Mouse (Mus musculus) thymus, postnatal 25 days (tissue): ENCODE results near the gene Peg10.

Experiments
- DNase-seq: peaks from one replicate; pipeline ENCODE4 v3.0.0; 2022

Gene Peg10

GRCm38 (mm10) chr6:4746696-4747439 is at the start of gene Peg10, which contains the start of gene Sgce:
Gene Peg10, plus strand, starts transcription at chr6:4747306.
Gene Sgce, minus strand, starts transcription at chr6:4747207.
- DNase-seq = peak; percentile 54

DNA sequence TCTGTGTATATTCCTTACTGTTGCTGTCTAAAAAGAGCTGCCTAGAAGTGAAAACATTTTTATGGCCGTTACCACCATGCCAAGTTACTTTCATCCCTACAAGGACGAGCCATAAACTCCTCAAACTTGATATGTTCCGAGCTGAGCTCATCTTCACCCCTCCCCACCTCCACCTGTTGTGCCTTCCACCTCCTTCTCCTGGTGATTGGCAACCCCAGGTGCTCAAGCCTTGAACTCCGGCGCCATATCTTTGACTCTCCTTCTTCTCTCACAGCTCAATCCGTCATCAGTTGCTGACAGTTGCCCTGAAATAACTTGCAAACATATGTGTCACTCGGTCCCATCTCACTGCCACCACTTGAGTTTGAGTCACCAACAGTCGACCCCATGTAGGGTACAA is 45.5 kb upstream of the Peg10 start:
- no peak for DNase-seq

GRCm38 (mm10) chr6:4703908-4704307 is 43.2 kb upstream of the Peg10 start:
- no peak for DNase-seq

DNA sequence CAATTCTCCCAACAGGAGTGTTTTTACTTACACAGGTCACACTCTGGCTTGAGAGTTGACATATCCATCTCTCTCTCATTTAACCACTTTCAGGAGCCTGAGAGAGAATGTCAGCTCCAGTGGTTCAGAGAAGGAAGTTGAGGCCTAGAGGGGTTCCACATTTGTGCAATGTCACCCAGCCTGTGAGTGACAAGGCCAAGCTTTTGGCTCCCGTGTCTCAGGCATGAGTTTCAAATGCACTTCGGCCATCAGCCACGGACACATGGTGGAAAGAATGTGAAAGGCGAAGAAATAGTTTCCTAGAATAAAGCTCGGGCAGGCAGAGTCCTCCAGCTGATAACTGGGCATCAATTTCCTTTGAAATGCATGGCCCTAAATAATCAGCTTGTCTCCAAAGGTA is 40.7 kb upstream of the Peg10 start:
- no peak for DNase-seq

DNA sequence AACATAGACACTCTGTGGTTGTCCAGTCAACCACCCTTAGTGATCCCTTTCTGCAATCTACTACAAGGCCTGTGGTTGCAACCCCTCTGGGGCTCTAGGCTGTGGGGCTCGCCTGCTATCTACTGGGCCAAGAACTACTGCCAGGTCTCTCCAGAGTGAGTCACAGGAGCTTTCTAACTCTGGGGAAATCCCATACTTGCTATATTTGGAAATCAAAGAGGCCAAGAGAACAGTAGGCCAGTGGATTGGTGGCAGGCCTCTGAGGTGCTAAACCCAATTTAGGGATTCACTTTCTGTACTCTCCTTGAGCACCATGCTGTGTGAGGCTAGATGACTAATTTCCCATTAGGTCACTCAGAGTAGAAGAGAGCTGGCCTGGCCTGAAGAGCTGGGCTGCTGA is 38.1 kb upstream of the Peg10 start:
- DNase-seq = no peak

GRCm38 (mm10) chr6:4716171-4716570 is 30.9 kb upstream of the Peg10 start:
- DNase-seq = no peak

GRCm38 (mm10) chr6:4717344-4717743 is 29.8 kb upstream of the Peg10 start:
- no peak for DNase-seq

DNA sequence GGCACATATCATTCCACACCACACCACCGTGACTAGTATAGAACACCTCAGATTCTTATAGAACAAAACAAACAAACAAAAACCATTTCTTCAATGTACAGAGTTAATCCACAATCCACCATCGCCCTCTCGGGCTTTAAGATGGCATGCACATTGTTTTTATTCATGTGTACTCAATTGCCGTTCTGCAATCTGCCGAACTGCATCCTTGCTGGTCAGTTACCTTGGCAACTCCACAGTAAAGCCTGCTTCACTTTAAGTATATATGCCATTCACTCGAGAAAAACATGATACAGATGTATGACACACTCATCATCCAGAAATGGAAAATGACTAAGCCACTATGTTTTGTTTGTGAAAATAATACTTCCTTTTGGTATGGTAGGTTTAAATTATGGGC is 25.0 kb upstream of the Peg10 start:
- DNase-seq = no peak

- DNase-seq = no peak
Observed at GRCm38 (mm10) chr6:4722739-4723138, 24.4 kb upstream of the Peg10 start.

DNA sequence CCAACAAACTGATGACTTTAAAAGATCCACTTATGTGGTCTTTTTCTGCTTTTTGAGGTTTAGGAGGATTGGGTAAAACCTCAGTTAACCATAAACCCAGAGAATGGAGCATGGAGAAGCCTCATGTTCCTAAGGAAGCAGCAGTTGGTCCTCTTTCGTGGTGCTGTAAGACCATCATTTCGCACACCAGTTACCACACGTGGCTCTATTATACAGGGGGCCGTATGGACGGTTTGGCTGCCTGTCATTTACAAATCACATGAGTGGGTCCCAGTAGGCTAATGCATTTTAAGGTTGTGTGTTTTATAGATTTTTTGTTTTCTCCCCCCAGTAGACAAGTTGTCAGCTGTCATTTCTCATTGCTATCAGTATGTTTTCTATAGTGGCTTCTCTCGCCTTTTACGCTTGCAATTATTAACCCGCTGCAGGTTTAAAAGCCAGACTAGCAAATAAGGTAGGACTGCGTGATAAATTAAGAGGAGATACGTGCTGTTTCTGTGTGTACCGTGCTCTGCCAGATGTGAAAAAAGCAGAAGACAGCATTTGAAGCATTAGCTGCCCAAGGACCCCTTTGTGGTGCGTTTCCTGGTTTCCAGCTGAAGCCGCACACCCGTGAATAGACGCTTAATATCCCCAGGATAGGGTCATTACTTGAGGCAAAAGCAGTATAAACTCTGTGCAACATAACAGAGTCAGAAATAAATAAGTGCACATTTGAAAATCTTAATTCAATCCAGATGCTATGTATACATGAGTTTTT is 22.9 kb upstream of the Peg10 start:
- DNase-seq = no peak

DNA sequence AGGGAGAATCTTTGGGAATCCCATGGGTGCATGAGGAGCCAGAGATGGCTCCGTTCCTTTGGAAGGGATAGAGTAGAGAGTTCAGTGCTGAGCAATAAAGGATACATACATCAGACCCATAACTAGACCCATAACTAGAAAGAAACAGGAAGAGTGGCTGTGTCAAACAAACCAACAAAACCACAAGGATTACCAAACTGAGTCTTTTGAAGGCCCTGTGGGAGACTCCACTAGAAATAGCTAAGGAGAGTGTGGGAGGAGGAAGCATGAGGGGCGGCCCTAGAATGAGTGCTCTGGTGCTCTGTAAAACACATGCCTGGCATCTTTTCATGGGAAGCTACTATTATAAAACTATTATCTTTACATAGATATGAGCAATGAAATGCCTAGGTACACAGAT is 18.8 kb upstream of the Peg10 start:
- no peak for DNase-seq

DNA sequence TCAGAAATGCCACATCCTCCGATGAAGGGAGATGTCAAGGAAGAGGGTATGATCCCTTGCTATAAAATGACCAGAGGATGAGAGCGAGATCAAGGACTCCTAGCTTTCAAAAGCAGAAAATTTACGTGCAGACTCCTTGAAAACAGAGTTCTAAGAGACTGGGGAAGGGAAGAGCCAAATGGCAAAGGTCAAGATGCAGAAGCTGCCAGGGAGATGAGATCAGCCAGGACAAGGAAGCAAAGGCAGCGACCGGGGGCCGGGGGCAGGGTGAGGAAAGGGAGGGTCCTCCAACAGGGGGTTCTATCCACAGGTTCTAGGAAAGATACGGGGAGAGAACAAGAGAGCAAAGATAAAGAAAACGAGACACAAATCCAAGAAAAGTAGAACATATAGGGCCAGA is 15.4 kb upstream of the Peg10 start:
- DNase-seq = no peak

- no peak for DNase-seq
Observed at GRCm38 (mm10) chr6:4733208-4733607, 13.9 kb upstream of the Peg10 start.

DNA sequence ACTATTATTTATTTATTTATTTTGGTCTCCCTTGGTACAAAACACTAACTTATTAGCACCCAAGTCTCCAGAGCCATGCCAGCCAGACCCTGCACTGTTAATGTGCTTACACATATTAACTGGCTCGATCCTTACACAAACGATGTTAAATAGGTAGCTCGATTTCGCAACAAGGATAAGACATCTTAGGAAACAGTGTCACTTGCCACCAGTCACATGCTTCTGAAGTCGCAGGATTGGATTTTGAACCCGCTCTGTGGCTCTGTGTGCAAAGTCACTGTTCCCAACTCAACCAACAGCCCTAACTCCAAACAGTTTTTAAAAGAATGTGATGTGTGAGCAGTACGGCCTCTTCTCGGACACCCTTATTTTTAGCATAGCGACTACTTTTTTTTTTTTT is 10.7 kb upstream of the Peg10 start:
- DNase-seq = no peak

GRCm38 (mm10) chr6:4738034-4738629 is 9.0 kb upstream of the Peg10 start:
- DNase-seq = no peak

GRCm38 (mm10) chr6:4738717-4739116 is 8.4 kb upstream of the Peg10 start:
- no peak for DNase-seq

GRCm38 (mm10) chr6:4739522-4740355 is 7.4 kb upstream of the Peg10 start:
- DNase-seq = no peak

- no peak for DNase-seq
Observed at GRCm38 (mm10) chr6:4740511-4740910, 6.6 kb upstream of the Peg10 start.

- no peak for DNase-seq
Observed at GRCm38 (mm10) chr6:4746036-4746695, 940 bp upstream of the Peg10 start.

DNA sequence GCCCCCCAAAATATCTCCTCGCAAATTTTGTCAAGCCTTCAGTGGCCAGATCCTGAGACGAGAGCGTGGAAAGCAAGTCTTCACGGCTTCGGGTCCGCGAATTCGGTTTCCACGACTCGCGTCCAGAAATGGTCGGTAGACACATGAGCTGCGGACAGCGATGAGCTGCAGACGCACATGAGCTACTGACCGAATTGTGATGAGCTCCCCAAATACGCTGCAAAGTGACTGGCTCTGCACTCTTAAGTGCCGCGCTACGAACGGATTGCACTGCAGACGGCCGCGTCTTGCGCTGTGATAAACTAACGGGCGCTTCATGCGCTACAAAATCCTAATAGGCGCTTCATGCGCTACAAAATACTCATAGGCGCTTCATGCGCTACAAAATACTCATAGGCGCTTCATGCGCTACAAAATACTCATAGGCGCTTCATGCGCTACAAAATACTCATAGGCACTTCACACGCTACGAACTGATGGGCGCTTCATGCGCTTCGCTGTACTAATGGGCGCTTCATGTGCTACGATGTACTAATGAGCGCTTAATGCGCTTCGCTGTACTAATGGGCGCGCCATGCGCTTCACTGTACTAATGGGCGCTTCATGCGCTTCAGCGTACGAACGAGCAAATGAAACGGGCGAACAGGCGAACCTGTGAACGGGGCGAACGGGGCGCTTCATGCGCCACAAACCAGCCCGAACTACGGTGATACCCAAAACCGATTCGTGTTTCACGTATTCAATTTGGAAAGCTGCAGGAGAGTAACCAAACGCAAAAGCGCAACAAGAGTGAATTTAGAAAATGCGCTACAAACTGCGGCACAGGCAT is 785 bp downstream of the Peg10 start:
- DNase-seq = peak; percentile 10

GRCm38 (mm10) chr6:4748506-4748961 is 1.4 kb downstream of the Peg10 start:
- peak; percentile 1 for DNase-seq
